In the genomic region with DNA sequence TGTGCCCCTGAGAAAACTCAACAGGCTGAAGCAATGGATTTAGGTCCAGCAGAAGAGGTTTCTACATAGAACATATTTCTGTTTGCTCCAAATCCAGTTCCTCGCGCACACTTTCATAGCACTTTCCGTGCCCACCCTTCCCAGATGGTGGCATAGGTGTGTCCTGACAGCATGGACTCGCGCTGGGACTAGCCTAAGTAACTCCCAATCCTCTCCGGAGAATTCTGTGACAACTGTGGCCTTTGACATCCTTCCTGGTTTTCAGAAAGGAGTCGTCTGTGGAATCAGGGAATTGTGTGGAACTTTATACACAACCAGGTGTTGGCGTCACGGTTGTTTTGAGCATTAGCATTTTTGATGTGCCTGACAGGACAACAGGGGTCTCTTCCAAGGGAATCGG, we compare ENCODE assay signal across 8 mouse cellular contexts. TPM values are rescaled to one million over a fixed set of nuclear protein-coding genes. Genes with fewer than 3 reads are reported as not detected.
DNase-seq lines count a peak whose midpoint lies in the region; ATAC-seq lines count a peak whose summit lies in the region.

No protein-coding gene starts in this region.

- under 1% methylated on average over 10 of the region's 10 CpGs for WGBS in forebrain, embryonic 15.5 days
- 0% methylated on average over 10 of the region's 10 CpGs for WGBS in limb, embryonic 10.5 days
- 0% methylated on average over 10 of the region's 10 CpGs for WGBS in midbrain, embryonic 11.5 days

- peak overlapping the region; percentile 55 for H3K9ac ChIP-seq in forebrain, embryonic 15.5 days (replicated peaks)
- peak overlapping the region; percentile 67 for H3K9ac ChIP-seq in midbrain, embryonic 11.5 days (ENCODE audit: low read length)

- no peaks in the 10 kb centered on the region for H3K9me3 ChIP-seq in forebrain, embryonic 15.5 days
- H3K9me3 ChIP-seq in limb, embryonic 10.5 days (replicated peaks) = no peaks in the 10 kb centered on the region
- H3K9me3 ChIP-seq in midbrain, embryonic 11.5 days (ENCODE audit: control insufficient read depth, low read length) = no peaks in the 10 kb centered on the region

- peak; percentile 23 for DNase-seq in adrenal gland, postnatal 10 days
- no peak for DNase-seq in adrenal gland, postnatal 4 days (ENCODE audit: low spot score in 2 of 2)
- peak; percentile 4 for DNase-seq in right cerebral cortex, postnatal 14 days
- DNase-seq in right cerebral cortex, postnatal 25 days = no peak
- no peak for DNase-seq in limb, embryonic 10.5 days (ENCODE audit: low spot score)
- DNase-seq in midbrain, embryonic 11.5 days (ENCODE audit: low spot score, missing footprints) = peak; percentile 93
- no peak for DNase-seq in layer of hippocampus, adult 9-10 months (ENCODE audit: low spot score)

- H3K4me3 ChIP-seq in forebrain, embryonic 15.5 days = peak overlapping the region; percentile 68
- H3K4me3 ChIP-seq in limb, embryonic 10.5 days = peak overlapping the region; percentile 91
- H3K4me3 ChIP-seq in midbrain, embryonic 11.5 days (ENCODE audit: low read depth, low read length) = peak overlapping the region; percentile 86

- peak; percentile 9 for ATAC-seq in forebrain, embryonic 15.5 days (replicated peaks)
- ATAC-seq in midbrain, embryonic 11.5 days (ENCODE audit: low FRiP score) = peak; percentile 13

- peak overlapping the region; percentile 52; the same call in 1 of the 2 replicates for H3K27ac ChIP-seq in forebrain, embryonic 15.5 days (replicated peaks)
- H3K27ac ChIP-seq in limb, embryonic 10.5 days = peak overlapping the region; percentile 97
- no peak overlapping the region for H3K27ac ChIP-seq in midbrain, embryonic 11.5 days (ENCODE audit: low read depth, low read length)

- peaks cover 9% of the 10 kb centered on the region for H3K4me1 ChIP-seq in forebrain, embryonic 15.5 days
- H3K4me1 ChIP-seq in limb, embryonic 10.5 days = peaks cover 10% of the 10 kb centered on the region
- H3K4me1 ChIP-seq in midbrain, embryonic 11.5 days (ENCODE audit: control insufficient read depth, insufficient read depth, low read length) = peaks cover 2% of the 10 kb centered on the region; the same call in 1 of the 2 replicates

- H3K27me3 ChIP-seq in forebrain, embryonic 15.5 days = no peaks in the 10 kb centered on the region; the same call in 1 of the 2 replicates
- H3K27me3 ChIP-seq in limb, embryonic 10.5 days (ENCODE audit: low read depth, poor library complexity, severe bottlenecking) = 0 out of 2 replicates have a peak, but pooled peaks cover 3% of the 10 kb centered on the region
- H3K27me3 ChIP-seq in midbrain, embryonic 11.5 days (ENCODE audit: control insufficient read depth, insufficient read depth, low read length) = peaks cover 2% of the 10 kb centered on the region; the same call in 1 of the 2 replicates

- H3K4me2 ChIP-seq in forebrain, embryonic 15.5 days (replicated peaks) = peak overlapping the region; percentile 81
- H3K4me2 ChIP-seq in midbrain, embryonic 11.5 days = peak overlapping the region; percentile 91

- H3K36me3 ChIP-seq in forebrain, embryonic 15.5 days = no peaks in the 10 kb centered on the region
- no peaks in the 10 kb centered on the region for H3K36me3 ChIP-seq in limb, embryonic 10.5 days
- H3K36me3 ChIP-seq in midbrain, embryonic 11.5 days (ENCODE audit: control insufficient read depth, insufficient read depth, low read length) = no peaks in the 10 kb centered on the region

RNA-seq across cellular contexts. Expression of gene Mpp5, which starts 0.6 kb away (rescaled TPM):
- total RNA-seq in adrenal gland, postnatal 10 days (2021) = 10 to 100 TPM; 16.5 to 22.0 TPM
- total RNA-seq in adrenal gland, postnatal 4 days (2021) = 10 to 100 TPM; 18.4 to 26.1 TPM
- 16.9 and 17.4 TPM in 2 replicates for polyA plus RNA-seq in forebrain, embryonic 15.5 days (2015; fragmentation: Nextera tagmentation; extraction: Ambion mirVana)
- polyA plus RNA-seq in limb, embryonic 10.5 days (2016; fragmentation: Nextera tagmentation; extraction: Ambion mirVana) = 21.2 and 25.0 TPM in 2 replicates
- 27.6 and 30.2 TPM in 2 replicates for polyA plus RNA-seq in midbrain, embryonic 11.5 days (2014; fragmentation: Nextera tagmentation; extraction: Ambion mirVana)

RNA-seq across cellular contexts. Expression of gene Fam71d, which starts 56.8 kb away (rescaled TPM):
- under 1 TPM in 1 of 2 experiments, not detected in 1; 0.36 TPM for total RNA-seq in adrenal gland, postnatal 10 days (2021)
- under 1 TPM in 1 of 2 experiments, not detected in 1; 0.36 TPM for total RNA-seq in adrenal gland, postnatal 4 days (2021)
- polyA plus RNA-seq in forebrain, embryonic 15.5 days (2015; fragmentation: Nextera tagmentation; extraction: Ambion mirVana) = 0.10 and 0.14 TPM in 2 replicates
- polyA plus RNA-seq in limb, embryonic 10.5 days (2016; fragmentation: Nextera tagmentation; extraction: Ambion mirVana) = not detected in 2 replicates
- not detected in 2 replicates for polyA plus RNA-seq in midbrain, embryonic 11.5 days (2014; fragmentation: Nextera tagmentation; extraction: Ambion mirVana)

Comparison
In these comparisons a context has a peak if more than half of its experiments do, and no peak if none do; other contexts are left out.
1. DNase-seq: peak in adrenal gland, postnatal 10 days (single experiment), right cerebral cortex, postnatal 14 days (single experiment) and midbrain, embryonic 11.5 days (single experiment); none in adrenal gland, postnatal 4 days (0 of 2), right cerebral cortex, postnatal 25 days (single experiment), limb, embryonic 10.5 days (single experiment) and layer of hippocampus, adult 9-10 months (single experiment).
2. Peak in every context shown above with its lines, with median percentiles within 50 percentile points of each other: H3K4me3 ChIP-seq.